Mouse (Mus musculus): ENCODE measurements around the gene Kncn. TPM values are rescaled to one million over a fixed set of nuclear protein-coding genes. Genes with fewer than 3 reads are reported as not detected.

Gene Kncn
- polyA plus RNA-seq, 1 experiment: not detected

DNA sequence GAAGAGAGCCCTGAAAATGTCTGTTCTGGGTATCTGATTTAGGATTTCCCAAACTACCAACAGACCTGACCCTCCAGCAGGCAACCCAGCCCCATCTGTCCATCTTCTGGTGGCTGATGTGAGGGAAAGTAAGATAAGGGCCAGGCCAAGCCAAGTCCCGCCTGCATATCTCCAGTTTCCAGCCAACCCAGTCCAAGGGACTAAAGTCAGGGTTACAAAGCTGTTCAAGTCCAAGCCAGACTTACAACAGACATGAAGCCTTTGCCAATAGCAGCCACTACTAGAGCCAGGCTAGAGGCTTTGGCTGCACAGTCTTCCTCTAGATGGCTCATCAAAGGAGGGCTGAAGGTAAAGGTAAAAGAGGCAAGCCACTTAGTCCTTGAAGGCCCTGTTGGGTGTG is 23.8 kb downstream of the Kncn start:
- Histone ChIP-seq H3K4me1 (ENCODE audit: control insufficient read depth, insufficient read depth, low read length) (no peaks in the 10 kb centered on the region), H3K27me3 (replicated peaks; ENCODE audit: control insufficient read depth, insufficient read depth, low read length) (no peaks in the 10 kb centered on the region), H3K4me3 (ENCODE audit: insufficient read depth, low read depth, low read length) (no peak overlapping the region), H3K27ac (ENCODE audit: insufficient read depth, low read depth, low read length) (no peak overlapping the region), H3K36me3 (ENCODE audit: control insufficient read depth, insufficient read depth, low read length) (no peaks in the 10 kb centered on the region)
- WGBS: 91% methylated on average over 1 of the region's 1 CpGs
- TF ChIP-seq POLR2A (IDR thresholded peaks at IDR 0.05; ENCODE audit: low read depth, low read length): no peak
- TF ChIP-seq CTCF (conservative IDR thresholded peaks at IDR 0.05; ENCODE audit: insufficient read depth, insufficient read length, low read depth, low read length): no peak
- DNase-seq: no peak

DNA sequence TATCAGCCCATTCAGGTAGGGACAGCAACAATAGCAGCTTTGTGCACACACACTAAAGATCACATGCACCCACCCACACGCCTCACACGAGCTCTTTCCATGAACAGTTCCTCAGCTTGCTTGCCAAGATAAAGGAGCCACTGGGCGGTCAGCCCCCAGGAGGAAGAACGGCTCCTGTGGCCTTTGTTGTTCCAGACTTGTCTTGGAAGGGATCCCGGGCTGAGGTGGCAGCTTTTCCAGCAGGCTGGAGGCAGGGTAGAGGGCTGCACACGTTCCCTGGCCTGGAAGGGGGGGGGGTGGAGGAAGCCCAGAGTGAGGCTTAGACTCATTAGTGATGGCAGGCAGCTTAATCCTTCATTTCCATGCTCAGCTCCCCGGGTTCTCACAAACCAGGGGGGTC is 24.4 kb downstream of the Kncn start:
- DNase-seq: peak; percentile 48
- Histone ChIP-seq H3K27ac (ENCODE audit: insufficient read depth, low read depth, low read length) (no peak overlapping the region), H3K27me3 (replicated peaks; ENCODE audit: control insufficient read depth, insufficient read depth, low read length) (no peaks in the 10 kb centered on the region), H3K4me1 (ENCODE audit: control insufficient read depth, insufficient read depth, low read length) (no peaks in the 10 kb centered on the region), H3K36me3 (ENCODE audit: control insufficient read depth, insufficient read depth, low read length) (no peaks in the 10 kb centered on the region), H3K4me3 (ENCODE audit: insufficient read depth, low read depth, low read length) (no peak overlapping the region)
- TF ChIP-seq POLR2A (IDR thresholded peaks at IDR 0.05; ENCODE audit: low read depth, low read length) (no peak), CTCF (conservative IDR thresholded peaks at IDR 0.05; ENCODE audit: insufficient read depth, insufficient read length, low read depth, low read length) (no peak)
- WGBS: 13% methylated on average over 7 of the region's 7 CpGs

DNA sequence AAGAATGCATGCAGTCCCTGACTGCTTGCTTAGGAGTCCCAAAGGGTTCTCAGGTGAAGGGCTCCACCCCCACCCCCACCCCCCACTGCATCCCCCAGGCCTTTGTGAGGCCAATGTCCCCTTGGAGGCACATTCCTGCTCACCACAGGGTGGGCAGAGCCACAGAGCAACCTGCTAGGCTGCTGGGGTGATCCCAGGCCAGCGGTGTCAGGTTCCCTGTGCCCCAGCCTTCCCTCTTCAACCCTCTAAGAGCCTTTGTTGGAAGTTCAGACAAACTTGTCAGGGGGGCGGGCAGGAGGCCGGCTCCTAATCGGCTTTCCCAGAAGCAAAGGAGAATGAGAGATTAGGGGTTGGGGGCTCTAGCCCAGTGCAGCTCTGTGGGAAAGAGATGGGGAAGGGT is 27.4 kb downstream of the Kncn start:
- no peak for TF ChIP-seq CTCF (conservative IDR thresholded peaks at IDR 0.05; ENCODE audit: insufficient read depth, insufficient read length, low read depth, low read length)
- no peak for TF ChIP-seq POLR2A (IDR thresholded peaks at IDR 0.05; ENCODE audit: low read depth, low read length)
- 23% methylated on average over 4 of the region's 4 CpGs for WGBS
- H3K27ac ChIP-seq (ENCODE audit: insufficient read depth, low read depth, low read length): no peak overlapping the region
- H3K27me3 ChIP-seq (replicated peaks; ENCODE audit: control insufficient read depth, insufficient read depth, low read length): no peaks in the 10 kb centered on the region
- no peak for DNase-seq
- H3K4me1 ChIP-seq (ENCODE audit: control insufficient read depth, insufficient read depth, low read length): no peaks in the 10 kb centered on the region
- H3K4me3 ChIP-seq (ENCODE audit: insufficient read depth, low read depth, low read length): no peak overlapping the region
- no peaks in the 10 kb centered on the region for H3K36me3 ChIP-seq (ENCODE audit: control insufficient read depth, insufficient read depth, low read length)

DNA sequence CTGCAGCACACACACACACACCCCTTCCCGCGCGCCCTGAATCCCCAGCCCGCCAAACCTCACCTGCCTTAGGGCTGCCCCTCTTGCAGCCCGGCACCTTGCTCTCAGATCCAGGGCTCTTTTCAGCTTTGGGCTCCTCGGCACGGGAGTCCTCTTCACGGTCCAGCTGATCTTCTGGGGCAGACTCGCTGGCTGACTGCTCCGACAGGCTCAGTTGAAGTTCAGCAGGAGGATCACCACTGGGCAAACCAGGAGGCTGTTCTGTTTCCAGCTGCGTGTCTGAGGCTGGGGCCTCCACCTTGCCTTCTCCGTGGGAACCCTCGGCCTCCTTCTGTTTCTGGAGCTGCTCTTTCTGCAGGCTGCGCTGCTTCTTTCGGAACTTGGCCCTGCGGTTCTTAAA is 35.7 kb downstream of the Kncn start:
- peak; percentile 59 for DNase-seq
- 47% methylated on average over 16 of the region's 16 CpGs for WGBS
- no peak overlapping the region for H3K27ac ChIP-seq (ENCODE audit: insufficient read depth, low read depth, low read length)
- H3K36me3 ChIP-seq (ENCODE audit: control insufficient read depth, insufficient read depth, low read length): no peaks in the 10 kb centered on the region
- H3K4me3 ChIP-seq (ENCODE audit: insufficient read depth, low read depth, low read length): no peak overlapping the region
- H3K27me3 ChIP-seq (replicated peaks; ENCODE audit: control insufficient read depth, insufficient read depth, low read length): no peaks in the 10 kb centered on the region
- no peaks in the 10 kb centered on the region for H3K4me1 ChIP-seq (ENCODE audit: control insufficient read depth, insufficient read depth, low read length)
- TF ChIP-seq CTCF (conservative IDR thresholded peaks at IDR 0.05; ENCODE audit: insufficient read depth, insufficient read length, low read depth, low read length): no peak
- TF ChIP-seq POLR2A (IDR thresholded peaks at IDR 0.05; ENCODE audit: low read depth, low read length): no peak

DNA sequence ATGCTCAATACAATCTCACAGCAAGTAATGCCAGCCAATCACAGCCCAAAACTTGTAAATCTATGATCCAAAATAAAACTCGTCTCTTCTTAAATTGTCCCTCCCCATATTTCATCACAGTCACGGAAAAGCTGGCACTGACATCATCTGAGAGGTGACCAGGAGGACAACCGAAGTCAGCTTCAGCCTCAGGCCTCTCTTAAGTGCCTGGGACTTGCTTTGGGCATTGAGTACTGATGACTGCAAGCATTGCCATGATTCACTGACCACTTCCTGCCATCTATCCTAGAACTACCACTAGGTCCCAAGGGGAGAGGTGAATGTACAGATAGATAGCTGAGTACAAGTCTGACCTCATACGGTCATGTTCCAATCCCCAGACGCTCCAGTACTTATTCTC is 38.5 kb downstream of the Kncn start:
- Histone ChIP-seq H3K4me3 (ENCODE audit: insufficient read depth, low read depth, low read length) (no peak overlapping the region), H3K27me3 (replicated peaks; ENCODE audit: control insufficient read depth, insufficient read depth, low read length) (no peaks in the 10 kb centered on the region), H3K4me1 (ENCODE audit: control insufficient read depth, insufficient read depth, low read length) (no peaks in the 10 kb centered on the region), H3K27ac (ENCODE audit: insufficient read depth, low read depth, low read length) (no peak overlapping the region), H3K36me3 (ENCODE audit: control insufficient read depth, insufficient read depth, low read length) (no peaks in the 10 kb centered on the region)
- no peak for DNase-seq
- 86% methylated on average over 5 of the region's 5 CpGs for WGBS
- no peak for TF ChIP-seq CTCF (conservative IDR thresholded peaks at IDR 0.05; ENCODE audit: insufficient read depth, insufficient read length, low read depth, low read length)
- no peak for TF ChIP-seq POLR2A (IDR thresholded peaks at IDR 0.05; ENCODE audit: low read depth, low read length)

DNA sequence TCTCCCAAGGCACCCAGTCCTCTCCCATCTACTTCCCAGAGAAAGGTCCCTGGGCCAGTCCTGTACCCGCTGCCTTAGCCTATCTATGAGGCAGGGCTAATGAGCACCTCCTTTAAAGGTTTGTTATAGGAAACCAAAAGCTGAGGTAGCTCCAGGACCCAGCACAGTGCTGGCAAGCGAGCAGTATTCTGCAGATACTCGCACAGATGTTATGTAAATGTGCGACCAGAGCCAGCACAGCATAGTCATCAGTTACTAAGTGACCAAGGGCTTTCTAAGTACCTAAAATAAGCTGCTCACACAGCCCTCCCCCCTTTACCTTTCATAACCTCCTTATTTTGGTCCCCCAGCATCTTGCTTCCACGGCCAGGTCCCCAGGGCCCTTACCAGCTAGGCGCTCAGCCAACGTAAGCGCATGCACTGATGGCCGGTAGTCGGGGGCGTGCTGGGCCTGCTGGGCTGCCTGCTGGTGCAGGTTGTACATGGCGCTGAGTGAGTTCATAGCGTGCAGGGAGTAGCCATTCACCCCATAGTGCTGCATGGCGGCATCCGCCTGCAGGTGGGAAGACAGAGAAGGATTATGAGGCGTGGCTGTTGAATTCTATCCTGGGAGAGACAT is 39.2 kb downstream of the Kncn start:
- no peaks in the 10 kb centered on the region for H3K4me1 ChIP-seq (ENCODE audit: control insufficient read depth, insufficient read depth, low read length)
- H3K4me3 ChIP-seq (ENCODE audit: insufficient read depth, low read depth, low read length): no peak overlapping the region
- DNase-seq: no peak
- 69% methylated on average over 16 of the region's 16 CpGs for WGBS
- no peaks in the 10 kb centered on the region; the same call in 1 of the 2 replicates for H3K27me3 ChIP-seq (replicated peaks; ENCODE audit: control insufficient read depth, insufficient read depth, low read length)
- H3K27ac ChIP-seq (ENCODE audit: insufficient read depth, low read depth, low read length): no peak overlapping the region
- TF ChIP-seq POLR2A (IDR thresholded peaks at IDR 0.05; ENCODE audit: low read depth, low read length) (no peak), CTCF (conservative IDR thresholded peaks at IDR 0.05; ENCODE audit: insufficient read depth, insufficient read length, low read depth, low read length) (no peak)
- no peaks in the 10 kb centered on the region for H3K36me3 ChIP-seq (ENCODE audit: control insufficient read depth, insufficient read depth, low read length)

DNA sequence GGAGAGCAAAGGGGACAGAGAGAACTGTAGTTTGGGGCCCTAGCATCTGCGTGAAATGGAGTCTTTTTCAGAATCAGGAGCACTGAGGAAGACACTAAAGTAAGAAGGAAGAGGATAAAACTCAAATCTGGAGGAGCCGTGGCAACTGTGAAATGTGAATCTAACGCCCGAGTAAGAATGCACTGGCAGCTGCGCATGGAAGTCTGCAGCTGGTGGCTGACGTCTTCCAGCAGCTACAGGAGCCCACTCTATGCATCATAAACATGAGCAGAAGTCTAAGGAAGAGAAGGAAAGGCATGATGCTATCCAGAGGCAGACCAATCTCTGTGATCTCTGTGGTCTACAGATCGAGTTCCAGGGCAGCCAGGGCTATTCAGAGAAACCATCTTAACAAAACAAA is 43.4 kb downstream of the Kncn start:
- TF ChIP-seq CTCF (conservative IDR thresholded peaks at IDR 0.05; ENCODE audit: insufficient read depth, insufficient read length, low read depth, low read length) (no peak), POLR2A (IDR thresholded peaks at IDR 0.05; ENCODE audit: low read depth, low read length) (no peak)
- Histone ChIP-seq H3K36me3 (ENCODE audit: control insufficient read depth, insufficient read depth, low read length) (no peaks in the 10 kb centered on the region), H3K4me1 (ENCODE audit: control insufficient read depth, insufficient read depth, low read length) (no peaks in the 10 kb centered on the region), H3K27me3 (replicated peaks; ENCODE audit: control insufficient read depth, insufficient read depth, low read length) (peaks cover 2% of the 10 kb centered on the region; the same call in 1 of the 2 replicates), H3K27ac (ENCODE audit: insufficient read depth, low read depth, low read length) (no peak overlapping the region), H3K4me3 (ENCODE audit: insufficient read depth, low read depth, low read length) (no peak overlapping the region)
- 41% methylated on average over 7 of the region's 7 CpGs for WGBS
- no peak for DNase-seq

All from kidney, adult 2 months (tissue).